Mouse (Mus musculus): ENCODE data around the gene Exosc7.

Gene Exosc7

DNA sequence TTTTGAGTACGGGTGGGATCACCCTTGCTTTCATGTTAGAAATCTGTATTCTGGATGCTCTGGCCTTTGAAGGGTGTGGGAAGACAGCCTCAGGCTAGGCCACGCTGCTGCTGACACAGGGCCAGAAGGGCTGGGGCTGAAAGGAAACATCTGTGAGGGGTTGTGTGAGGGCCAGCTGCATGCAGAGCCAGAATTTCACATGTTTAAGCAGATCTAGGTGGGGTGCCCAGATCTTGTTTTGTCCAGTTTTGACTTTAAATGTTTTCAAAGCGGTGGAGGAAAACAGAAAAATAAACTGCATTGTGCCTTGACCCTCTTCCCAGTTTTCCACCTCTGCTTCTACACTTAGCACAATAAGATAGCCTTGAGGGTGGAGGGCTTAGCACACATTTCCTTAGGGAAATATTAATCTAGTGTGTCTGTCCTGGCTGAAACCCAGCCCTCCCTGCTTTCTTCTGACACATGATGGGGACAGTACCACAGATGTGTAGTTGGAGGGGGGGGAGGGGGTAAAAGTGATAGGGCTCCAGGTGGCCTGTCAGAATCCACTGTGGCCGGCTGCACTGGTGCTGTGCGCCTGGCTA lies 26.0 kb downstream of the Exosc7 start:
- no peak for DNase-seq (ENCODE audit: low read depth, low spot score)

DNA sequence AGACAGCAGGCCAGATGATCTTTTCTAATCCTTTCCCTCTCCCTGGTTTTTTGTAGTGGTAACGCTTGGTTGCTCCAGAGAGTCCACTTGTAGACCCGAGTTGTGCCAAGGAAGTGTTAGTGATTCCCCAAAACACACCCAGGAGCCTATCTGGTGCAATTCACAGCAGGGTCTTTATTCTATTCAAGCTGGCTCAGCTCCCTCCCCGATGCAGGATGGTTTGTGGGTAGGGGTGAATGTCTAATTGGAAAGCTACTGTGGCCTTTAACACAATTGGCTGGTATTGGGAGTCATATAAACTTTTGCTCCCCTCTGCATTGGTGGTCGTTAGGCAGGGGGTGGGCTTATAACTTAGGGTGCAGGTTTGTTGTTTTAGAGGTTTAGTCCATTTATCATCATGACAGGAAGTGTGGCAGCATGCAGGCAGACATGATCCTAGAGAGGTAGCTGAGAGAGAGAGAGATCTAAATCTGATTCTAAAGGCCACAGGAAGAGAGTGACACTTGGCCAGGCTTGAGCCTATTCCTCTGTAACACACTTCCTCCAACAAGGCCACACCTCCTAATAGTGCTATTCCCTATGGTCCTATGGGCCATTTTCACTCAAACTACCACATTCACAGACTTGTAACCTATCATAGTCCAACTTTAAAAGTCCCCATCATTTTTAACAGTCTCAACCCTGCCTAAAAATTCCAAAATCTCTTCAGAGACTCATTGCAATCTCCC lies 27.0 kb downstream of the Exosc7 start:
- DNase-seq (ENCODE audit: low read depth, low spot score): no peak

DNA sequence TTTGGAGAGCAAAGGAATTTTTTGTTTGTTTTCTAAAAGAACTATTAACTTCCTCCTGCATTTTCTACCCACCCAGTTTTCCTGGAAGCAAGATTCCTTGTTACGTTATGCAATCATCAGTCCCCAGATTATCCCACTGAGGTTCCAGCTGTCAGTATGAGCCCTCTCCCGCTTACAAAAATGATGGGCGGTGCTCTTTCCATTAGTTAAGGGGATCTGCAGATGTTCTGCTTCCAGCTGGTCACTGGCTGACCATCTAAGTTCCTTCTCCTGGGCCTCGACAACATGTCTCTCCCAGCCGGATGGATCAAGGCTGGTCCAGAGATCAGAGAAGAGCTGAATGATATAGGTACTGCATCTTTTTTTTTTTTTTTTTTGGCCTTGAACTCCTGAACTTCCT lies 35.4 kb downstream of the Exosc7 start:
- no peak for DNase-seq (ENCODE audit: low read depth, low spot score)

DNA sequence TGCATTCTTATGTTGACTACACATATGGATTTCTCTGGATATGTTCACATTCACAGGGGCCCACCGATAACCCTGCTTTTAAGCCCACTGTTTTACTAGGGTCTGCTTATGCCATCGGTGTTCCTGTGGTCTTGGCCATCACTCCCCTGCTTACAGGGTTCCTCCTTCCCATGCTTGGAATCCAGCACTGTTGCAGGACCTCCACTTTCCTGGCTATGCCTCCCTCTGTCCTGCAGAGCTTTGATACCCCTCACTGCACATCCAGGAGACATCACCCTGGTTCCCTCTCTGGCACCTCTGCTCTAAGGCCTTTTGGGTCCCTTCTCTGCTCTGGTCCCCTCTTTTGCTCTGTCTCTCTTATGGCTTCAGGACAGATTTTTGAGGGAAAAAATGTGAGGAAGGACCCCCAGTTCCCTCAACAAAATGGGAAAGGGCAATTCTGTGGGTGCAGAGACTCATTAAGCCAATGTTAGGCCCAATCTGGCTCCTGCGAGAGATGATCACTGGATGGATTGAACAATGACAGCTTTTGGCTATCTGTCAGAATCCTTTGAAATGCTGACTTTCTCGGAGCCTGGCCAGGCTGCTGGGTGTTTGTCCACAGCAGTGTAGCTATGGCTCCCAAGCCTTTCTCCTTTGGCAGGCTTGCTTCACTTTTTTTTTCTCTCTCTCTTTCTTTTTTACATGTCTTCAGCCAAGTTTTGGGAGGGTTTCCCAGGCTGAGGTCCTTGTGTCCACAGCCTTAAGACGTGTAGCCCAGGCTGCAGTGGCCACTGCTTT lies 37.4 kb downstream of the Exosc7 start, which contains the start of gene Clec3b:
Clec3b (plus strand) TSS at position 706 of the 780 bp plus-strand sequence.
- DNase-seq (ENCODE audit: low read depth, low spot score): no peak

DNA sequence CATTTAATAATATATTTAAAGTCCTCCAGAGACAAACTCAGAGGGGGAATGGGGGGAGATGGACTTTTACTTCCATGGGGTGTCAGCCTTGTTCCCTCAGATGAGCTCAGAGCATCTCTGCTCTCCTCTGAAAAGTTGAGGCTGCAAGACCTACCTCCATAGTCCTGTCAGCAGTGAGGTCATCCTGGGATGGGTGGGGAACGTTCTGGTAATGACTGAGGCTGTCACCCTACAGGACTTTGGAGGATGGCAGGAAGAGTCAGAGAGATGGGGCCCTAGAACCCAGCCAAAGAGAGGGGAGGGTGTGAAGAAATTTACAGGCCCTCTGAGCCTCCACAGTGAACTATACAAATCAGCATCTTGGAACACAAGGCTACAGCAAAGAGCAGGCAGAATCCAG lies 38.5 kb downstream of the Exosc7 start:
- no peak for DNase-seq (ENCODE audit: low read depth, low spot score)

DNA sequence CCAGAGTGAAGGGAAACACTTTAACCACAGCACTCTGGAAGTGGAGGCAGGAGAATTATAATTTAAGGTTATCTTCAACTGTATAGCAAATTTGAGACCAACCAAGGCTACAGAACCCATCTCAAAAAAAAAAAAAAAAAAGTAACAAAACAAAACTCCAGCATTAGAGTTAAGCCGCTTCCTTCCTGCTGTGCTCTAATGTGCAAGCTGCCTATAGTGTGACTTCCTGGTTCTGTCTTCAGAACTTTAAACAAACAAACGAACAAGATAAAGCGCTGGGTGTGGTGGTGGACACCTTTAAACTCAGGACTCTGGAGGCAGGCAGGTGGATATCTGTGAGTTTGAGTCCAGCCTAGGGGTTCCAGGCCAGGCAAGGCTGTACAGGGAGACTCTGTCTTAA lies 39.0 kb downstream of the Exosc7 start:
- peak; percentile 59 for DNase-seq (ENCODE audit: low read depth, low spot score)

DNA sequence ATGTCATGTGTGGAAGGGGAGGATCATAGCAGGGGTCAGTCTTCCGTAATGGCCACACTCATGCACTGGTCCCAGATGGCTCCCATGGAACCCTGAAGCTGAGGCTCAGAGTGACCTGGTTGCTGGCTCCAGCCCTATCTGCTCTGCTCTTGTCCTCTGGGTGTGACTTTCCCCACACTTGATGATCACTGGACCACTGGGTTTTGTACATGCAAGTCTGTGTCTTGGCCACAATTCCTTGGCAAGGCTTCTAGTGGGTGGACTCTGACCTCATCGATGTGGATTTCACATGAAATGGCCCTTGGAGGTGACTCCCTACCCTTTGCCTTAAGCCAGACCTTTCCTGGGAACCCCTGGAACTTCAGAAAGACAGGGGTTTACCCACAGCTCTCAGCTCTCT lies 40.1 kb downstream of the Exosc7 start:
- DNase-seq (ENCODE audit: low read depth, low spot score): no peak

DNA sequence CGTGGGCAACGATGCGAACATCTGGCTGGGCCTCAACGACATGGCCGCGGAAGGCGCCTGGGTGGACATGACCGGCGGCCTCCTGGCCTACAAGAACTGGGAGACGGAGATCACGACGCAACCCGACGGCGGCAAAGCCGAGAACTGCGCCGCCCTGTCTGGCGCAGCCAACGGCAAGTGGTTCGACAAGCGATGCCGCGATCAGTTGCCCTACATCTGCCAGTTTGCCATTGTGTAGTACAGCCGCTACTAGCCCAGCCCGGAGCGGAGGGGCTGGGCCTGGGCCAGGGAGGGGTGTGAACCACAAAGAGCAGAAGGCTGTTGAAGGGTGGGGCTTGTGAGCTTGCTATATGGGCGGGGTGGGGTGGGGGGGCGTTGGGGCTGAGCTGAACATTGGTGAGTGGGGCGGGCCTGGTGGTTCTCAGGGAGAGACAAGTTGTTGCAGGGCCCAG lies 43.9 kb downstream of the Exosc7 start:
- no peak for DNase-seq (ENCODE audit: low read depth, low spot score)

DNA sequence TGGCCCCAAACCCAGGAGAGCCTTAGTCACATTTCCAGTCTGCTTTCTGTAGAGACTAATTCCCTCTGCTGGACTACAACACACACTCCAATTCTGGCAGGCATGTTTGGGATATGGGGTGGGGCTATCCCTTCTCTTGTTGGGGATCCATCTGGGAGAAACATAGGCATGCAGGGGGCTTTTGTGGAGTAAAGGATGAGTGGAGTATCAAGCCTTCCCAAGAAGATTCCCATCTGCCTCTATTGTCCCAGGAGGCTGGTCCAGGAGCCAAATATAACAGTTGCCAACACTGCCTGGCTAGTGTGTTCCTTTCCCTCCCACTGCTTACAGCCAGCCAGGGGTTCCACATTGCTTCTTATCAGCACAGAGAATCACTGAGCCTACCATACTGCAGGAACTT lies 44.7 kb downstream of the Exosc7 start:
- no peak for DNase-seq (ENCODE audit: low read depth, low spot score)

DNA sequence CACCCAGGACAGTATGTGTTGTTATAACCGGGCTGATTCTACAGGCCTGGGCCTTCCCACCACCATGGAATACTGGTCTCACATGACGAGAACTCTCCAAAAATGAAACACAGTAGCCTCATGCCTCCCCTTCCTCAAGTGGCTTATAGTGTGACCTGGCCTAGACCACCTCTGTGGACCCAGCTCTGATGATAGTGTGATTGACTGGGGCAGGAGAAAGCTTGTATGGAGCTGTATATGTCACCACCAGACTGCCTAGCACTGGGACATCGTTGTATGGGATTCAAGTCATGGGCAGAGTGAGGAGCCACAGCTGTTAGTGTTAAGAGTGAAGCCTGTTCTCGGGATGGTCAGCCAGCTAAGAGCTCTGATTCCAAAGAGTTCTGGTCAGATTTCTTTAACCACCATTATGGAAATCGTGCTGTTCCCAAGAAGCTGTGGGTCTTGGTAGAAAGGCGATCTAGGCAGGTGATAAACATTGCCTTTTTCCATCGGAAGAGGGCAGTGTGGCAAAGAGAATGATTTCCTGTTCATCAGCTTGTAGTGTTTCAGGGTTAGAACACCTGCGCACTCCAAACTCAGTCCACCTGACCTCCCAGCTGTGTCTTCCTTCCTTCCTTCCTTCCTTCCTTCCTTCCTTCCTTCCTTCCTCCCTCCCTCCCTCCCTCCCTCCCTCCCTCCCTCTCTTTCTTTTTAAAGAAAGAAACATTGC lies 45.3 kb downstream of the Exosc7 start:
- DNase-seq (ENCODE audit: low read depth, low spot score): peak; percentile 83

DNA sequence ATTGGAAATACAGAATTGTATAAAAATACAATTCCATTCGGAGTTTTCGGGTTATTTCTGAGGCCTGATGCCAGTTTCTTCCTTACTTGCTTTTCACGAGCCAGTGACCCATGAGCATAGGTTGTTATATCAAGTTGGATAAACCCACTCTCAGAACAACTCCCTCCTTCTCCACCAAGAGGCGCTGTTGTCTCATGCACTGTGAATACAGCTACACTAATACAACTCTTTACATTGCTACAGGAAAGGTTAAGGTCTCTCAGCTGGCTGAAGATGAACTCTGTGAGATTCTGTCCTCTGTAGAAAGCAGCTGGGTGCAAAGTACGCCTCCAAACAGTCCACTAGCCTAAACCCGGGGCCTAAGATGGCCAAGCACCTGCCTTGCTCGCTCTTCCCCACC lies 46.3 kb downstream of the Exosc7 start:
- DNase-seq (ENCODE audit: low read depth, low spot score): peak; percentile 86

DNA sequence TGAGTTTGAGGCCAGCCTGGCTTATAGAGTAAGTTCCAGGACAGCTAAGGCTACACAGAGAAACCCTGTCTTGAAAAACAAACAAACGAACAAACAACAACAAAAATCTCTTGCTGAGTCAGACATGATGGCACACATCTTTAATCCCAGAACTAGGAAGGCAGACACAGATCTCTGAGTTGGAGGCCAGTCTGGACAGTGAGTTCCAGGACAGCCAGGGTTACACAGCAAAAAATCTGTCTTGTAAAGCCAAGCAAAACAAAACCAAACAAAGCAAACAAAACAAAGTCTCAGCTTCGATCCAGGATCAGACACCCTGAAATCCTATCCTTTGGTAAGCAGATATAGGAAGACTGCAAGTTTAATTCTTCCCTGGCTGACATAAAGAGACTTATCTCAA lies 48.8 kb downstream of the Exosc7 start:
- DNase-seq (ENCODE audit: low read depth, low spot score): no peak

DNA sequence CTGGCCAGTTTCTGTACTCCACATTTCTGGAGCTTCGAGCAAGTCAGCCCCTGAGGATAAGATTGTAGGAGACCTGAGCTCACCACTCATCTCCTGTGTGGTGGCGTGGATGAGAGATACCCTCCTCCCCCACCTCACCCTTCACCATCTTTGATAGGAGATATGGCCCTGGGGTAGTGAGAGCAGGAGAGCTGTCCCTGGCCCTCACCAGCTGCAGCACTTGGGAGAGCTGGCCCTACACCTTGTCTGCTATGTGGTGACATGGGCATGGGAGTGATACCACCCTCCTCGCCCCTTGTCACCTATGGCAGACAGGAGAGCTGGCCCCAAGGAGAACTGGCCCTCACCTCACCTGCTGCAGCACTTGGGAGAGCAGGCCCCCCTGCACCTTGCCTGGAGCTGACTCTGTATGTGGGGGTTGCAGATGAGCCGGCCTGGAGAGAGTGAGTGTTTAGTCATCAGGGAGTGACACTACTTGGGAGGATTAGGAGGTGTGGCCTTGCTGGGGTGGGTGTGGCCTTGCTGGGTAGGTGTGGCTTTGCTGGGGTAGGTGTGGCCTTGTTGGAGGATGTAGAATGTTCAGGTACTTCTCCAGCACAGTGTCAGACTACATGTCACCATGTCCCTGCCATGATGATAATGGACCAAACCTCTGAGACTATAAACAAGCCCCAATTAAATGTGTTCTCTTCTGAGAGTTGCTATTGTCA lies 50.1 kb downstream of the Exosc7 start:
- no peak for DNase-seq (ENCODE audit: low read depth, low spot score)

DNA sequence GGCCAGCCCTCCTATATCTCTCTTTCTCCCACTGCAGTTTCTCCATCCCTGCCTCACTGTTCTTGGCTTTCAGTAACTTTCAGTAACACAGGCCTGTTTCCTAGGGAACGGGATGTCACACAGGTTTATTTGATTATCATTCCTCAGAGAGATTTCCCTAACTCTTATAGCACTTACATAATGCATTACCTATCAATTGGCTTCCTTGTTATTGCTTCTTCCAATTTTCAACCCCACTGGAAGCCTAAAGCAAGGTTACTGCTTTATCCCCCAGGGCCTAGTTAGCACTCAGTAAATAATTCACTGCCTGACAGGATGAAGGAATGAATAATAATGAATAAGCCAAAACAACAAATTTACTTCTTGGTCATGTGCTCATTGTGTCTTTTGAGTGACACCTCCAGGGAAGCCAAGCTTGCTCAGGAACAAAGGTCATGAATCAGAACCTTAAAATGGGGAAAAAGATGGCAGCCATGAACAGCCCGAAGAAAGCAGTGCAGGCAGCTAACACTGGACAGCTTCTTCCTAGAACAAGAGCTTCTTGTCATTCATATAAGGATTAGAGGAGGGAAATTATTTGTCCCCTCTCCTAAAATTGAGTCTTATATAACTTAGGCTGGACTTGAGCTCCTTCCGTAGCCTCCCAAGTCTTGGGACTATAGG lies 52.9 kb downstream of the Exosc7 start:
- no peak for DNase-seq (ENCODE audit: low read depth, low spot score)

DNA sequence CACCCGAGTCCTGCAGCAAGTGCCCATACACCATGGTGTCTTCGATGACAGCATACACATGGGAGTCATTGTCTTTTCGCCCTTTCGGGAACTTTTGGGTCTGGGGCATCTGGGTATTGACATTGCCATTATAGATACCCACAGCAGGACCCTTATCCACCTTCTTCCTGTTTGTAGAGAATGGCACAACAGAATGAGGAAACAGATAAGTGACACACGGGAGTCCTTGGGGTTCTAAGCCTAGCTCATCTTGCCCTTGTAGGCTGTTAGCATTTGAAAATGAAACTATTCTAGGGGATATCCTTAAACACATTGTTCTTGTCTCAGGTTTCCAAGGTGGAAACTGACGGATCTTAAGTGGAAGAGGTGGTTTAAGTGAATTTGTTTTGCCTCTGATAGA lies 60.7 kb downstream of the Exosc7 start:
- no peak for DNase-seq (ENCODE audit: low read depth, low spot score)

DNA sequence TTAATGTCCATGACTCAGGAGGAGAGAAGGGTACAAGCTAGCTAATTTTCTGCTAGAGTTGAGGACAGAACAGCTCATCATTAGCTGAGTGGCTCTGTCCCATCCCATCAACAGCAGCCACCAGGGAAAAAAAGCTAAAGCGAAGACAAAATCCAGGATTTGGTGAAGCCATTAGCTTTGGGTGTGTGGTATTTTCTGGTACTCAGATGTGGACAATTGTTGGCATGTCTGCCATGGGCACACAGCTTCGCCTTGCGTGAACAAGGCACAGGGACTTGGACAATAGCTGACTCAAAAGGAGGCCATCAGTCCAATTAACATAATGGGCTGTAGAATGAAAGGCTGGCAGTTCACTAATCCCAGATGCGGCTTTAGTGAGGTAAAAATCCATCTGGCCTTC lies 61.3 kb downstream of the Exosc7 start:
- DNase-seq (ENCODE audit: low read depth, low spot score): no peak

DNA sequence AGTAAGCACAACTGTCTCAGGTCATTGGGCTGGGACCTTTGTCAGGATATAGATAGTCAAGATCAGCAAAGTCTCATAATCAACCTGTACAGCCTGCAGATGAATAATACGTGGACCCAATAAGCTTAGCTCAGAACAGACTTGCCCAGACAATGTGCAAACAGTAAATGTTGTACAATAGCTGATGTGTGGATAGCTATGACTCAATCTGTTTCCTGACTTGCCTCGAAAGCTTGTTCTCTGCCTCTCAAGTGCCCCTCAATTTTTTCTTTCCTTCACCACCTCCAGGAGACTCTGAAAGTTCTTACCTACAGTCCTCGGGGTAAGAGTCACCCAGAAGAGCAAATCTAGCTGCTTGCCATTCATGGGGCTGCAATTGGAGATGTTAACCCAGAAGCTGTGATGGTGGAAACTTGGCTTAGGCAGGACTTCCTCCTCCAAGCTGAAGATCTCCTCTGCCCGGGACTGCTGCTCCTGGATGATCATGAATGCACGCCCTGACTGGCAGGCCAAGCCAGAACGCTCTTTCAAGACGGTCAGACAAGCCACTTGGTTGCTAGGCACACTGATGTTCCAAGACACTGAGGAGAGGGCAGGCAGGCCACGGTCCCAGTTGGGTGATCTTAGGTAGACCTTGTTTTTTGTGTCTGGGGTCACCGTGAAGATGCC lies 64.5 kb downstream of the Exosc7 start:
- DNase-seq (ENCODE audit: low read depth, low spot score): no peak

DNA sequence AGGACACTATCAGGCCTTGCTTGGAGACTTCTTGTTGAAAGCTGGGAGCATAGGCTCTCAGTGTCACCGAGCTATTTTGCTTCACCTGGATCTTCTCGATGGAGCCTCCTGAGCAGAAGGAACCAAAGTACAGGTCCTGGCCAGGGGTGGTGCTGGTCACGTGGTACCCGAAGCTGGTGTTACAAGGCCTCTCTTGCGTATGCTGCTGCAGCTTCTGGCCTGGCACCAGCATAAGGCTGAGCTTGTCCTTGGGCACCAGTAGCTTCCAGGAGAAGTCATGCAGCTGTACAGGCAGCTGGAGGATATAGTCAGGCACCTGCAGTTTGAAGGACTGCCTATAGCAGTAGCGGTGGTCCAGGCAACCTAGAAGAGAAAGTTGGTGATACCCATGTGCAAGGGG lies 67.0 kb downstream of the Exosc7 start:
- DNase-seq (ENCODE audit: low read depth, low spot score): no peak

DNA sequence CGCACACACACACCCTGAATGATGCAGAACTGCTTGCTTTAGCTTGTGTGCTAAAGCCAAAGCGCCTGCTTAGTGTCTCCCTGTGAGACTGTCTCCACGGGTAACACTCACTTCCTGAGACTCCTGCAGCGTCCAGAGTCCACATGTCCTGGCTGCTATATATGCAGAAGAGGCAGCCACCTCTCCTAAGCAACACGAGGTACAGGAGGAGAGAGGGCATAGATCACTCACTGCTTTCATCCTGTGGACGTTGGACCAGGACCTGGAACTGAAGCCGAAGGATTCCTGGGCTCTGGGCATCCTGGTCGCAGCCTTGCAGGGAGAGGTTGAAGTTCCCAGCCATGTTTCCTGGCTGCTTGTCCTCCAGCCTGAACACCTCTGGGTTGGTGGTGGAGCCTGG lies 70.2 kb downstream of the Exosc7 start:
- no peak for DNase-seq (ENCODE audit: low read depth, low spot score)

DNA sequence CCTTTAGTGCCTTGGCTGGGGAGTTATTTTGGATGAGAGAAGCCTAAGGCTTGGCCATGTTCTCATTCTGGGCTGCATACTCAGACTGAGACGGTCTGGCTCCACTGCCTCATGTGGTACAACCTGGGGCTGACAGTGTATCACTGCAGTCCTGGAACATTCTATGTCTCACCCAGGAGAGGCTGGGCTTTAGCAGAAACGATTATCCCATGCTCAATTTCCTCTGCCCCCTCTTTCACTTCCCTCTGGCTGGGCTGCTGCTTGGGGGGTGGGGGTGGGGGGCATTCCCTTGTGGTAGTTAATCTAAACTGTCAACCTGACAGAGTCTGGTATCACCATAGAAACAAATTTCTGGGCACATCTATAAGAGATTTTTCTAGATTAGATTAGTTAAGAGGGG lies 72.5 kb downstream of the Exosc7 start:
- DNase-seq (ENCODE audit: low read depth, low spot score): no peak

All from CD4-positive, CD25-positive, alpha-beta regulatory T cell, adult 2 months (primary cell).